Mouse (Mus musculus): ENCODE measurements at regions not wholly inside any gene's neighbourhood (a gene's known extent, or its start where the extent isn't known, plus 50 kb on each side); places are given as distances from the start of the nearest gene placed in this dataset.

DNA sequence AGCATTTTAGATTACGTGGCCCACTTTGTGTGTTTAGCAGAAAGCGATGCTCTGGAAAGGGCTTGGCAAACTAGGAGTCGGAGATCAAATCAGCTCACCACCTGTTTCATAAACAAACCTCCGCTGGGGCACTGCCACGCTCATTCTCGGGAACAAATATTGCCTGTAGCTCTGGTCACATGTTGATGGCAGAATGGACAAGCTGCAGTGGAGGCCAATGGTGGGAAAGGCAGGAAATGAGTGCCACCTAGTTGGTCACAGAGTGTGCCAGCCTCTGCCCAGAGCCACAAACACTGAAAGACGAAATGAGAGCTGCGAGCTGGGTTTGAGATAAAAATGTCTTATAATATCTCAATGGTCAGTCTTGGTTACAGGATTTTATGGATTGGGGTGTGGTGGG lies 259.2 kb upstream of the Csf3r start:
- no peak for DNase-seq (ENCODE audit: low read depth)

DNA sequence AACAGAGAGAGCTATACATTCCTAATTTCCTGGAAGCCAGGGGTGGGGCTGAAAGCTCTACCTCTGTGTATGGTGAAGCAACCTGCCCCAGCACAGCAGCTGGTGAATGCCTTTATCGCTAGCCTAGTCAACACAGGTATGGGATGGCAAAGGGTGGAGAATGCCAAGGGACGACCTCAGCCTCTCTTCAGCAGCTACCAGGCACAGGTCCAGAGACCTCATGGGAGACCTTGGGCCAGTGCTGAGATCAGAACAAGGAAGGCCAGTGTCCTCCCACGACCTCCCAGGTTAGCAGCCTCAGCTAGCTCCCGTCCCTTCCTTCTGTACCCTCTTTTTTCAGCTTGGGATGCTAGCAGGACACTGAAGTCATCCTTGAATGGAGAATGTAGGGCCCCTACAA lies 247.2 kb upstream of the Csf3r start:
- no peak for DNase-seq (ENCODE audit: low read depth)

DNA sequence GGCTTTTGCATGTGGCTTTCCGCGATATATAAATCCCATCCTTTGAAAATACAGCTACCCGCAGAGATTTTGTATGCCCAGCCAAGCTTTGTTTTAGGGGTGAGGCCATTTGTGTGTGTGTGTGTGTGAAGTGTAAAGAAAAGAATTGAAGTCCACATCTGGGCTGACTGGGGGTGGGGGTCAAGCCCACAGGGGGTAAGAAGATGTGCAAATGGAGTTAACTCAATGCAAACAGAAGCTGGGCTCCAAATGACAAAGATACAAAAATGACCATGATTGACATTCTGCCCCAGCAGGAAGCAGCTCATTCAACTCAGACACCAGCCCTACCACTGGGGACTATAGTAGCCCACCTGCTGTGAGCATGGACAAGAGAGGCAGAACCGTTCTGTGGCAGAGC lies 244.2 kb upstream of the Csf3r start:
- DNase-seq (ENCODE audit: low read depth) = no peak

DNA sequence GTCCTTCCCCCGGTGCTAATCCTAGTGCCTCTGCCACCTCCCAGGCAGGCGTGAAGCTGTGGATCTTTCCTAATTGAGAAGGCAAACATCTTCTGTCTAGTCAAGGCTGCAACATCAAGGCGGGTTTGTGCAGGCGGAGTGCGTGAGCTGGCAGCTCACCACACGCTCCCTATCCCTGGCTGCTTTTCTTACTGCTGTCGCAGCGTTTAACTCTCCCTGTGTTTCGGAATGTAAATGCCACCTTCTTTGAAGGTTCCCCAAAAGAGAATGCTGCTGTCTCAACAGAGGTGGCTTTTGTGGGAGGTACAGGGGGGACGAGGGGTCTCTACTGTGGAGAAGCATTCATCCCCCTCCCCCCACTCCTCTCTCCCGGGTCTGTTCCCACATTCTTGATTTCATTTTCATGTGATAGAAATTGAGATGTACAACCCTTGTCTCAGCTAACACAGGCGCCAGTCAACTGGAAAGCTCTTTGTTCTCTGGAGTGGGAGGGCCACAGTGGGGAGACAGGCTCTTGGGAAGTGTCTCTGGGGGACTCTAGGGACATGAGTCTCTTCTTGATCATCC lies 243.3 kb upstream of the Csf3r start:
- DNase-seq (ENCODE audit: low read depth) = no peak

DNA sequence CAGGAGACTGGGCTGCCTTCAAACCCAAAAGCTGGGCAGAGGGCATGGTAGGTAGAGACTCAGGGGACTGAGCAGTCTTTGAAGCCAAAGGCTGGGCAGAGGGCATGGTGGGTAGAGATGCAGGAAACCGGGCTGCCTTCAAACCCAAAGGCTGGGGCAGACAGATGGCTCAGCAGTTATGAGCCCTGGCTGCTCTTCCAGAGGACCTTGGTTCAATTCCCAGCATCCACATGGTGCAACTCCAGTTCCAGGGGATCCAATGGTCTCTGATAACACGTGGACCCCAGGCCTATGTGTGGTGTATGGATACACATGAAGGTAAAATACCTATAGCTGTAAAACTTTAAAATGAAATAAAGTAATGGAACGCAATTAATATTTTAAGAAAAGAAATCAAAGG lies 242.0 kb upstream of the Csf3r start:
- DNase-seq (ENCODE audit: low read depth) = no peak

DNA sequence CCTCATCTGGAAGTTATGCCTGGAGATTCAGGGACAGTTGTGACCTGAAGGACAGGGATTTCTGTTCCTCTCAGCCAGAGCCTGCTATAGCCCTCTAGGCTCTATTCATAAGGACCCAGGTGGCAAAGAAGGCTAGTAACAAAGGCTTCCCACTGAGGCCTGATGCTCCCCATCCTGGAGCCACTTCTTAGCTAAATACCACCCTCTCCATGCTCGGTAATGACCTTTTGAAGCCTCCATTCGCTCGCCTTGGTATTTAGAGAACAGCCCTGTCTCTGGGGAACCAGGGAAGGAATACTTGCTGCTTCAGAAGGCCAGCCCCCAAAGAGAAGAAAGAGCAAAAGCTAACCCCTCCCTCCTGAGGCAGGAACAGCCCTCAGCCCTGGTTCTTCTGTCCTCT lies 238.3 kb upstream of the Csf3r start:
- no peak for DNase-seq (ENCODE audit: low read depth)

DNA sequence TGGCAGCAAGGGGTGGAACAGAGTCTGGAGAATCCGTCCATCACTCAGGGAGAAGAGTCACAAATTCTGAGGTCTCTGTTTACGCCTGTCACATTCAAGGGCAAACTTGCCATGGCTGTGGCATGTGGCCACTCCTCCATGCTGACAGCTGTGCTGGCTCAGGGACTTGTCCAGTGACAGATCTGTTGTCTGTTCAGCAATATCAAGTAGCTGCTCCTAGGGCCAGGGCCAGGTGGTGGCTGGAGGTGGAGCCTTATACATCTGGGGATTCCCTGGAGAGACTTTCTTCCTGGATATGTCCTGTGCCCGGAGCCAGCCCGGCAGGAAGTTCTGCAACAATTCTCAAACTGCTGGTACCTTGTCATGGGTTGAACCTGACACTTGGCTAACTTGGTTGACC lies 229.7 kb upstream of the Csf3r start:
- DNase-seq (ENCODE audit: low read depth) = no peak

DNA sequence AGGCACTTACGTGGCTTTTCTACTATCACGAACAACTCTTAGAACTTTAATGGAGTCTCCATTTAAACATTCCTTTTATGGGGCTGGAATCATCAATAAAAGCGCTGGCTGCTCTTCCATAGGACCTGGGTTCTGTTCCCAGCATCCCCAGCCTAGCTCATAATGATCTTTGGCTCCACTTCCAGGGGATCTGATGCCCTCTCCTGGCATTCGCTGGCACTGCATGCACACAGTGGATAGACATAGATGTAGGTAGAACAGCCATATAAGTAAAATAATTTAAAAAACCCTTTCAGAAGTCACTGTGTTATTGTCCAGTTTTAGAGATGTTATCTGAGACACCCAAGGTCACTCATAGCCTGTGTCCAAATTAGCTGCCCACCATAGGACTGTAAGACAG lies 216.4 kb upstream of the Csf3r start:
- no peak for DNase-seq (ENCODE audit: low read depth)

DNA sequence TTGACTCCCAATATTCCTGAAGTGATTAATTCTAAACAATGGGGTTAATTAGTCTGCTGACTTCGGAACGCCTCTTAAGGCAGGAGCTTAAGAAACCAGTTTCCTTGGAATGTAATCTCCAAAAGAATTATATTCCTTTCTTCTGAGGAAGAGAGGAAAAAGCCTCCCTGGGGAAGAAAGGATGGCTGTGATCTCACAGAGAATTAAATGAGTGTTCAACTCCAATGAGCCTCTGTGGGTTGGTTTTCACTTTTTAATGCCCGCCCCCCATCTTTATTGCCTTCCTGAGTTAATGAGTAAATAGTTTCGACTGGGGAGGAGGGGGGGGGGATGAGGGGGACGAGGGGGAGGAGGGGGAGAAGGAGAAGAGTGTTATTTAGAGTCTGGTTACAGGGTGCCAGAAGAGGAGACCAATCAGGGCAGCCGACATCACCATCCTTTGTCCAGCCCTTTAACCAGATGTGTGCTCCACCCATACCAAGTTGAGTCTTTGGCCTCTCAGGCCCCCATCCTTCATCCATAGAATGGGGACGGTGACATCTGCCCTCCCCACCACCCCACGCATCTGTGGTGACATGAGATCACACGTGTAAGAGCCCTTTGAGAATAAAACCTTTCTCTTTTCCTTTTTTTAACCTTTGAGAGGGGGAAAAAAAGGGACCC lies 214.8 kb upstream of the Csf3r start:
- no peak for DNase-seq (ENCODE audit: low read depth)

DNA sequence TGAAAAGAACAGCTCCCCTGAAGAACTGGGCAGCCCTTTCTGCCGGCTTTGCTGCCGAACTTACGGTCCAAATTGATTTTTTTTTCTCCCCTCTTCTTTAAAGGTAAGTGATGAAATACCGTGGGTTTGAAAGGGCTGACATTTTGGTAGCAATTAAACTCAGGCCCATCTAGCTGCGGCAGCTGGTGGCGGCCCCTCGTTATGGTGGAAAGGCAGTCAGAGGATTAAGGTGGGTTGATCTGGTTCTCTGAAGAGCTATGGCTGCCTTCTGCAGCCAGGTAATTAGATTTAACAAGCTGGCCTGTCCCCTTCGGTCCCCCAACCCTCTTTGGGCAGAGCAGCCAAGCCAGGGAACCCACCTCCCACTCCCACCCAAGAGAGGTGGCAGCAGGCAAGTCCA lies 214.1 kb upstream of the Csf3r start:
- DNase-seq (ENCODE audit: low read depth) = no peak

DNA sequence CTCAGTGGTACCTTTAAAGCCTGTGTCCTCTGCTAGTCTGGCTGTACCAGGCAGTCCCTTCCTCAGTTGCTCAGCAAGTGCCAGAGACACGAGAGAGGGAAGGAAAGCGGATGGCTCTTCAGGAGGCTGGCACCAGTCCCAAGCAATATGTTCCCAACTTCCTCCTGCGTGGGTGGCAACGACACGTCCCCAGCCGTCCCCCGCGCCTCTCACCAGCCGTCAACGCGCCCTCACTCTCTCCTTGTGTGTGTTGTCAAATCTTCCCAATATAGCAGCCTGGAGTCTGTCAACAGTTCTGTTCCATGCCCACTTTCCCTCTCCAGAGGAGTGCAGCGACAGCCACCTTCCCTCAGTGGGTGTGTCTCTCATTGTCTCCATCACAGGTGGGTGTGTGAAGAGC lies 210.0 kb upstream of the Csf3r start:
- DNase-seq (ENCODE audit: low read depth) = no peak

DNA sequence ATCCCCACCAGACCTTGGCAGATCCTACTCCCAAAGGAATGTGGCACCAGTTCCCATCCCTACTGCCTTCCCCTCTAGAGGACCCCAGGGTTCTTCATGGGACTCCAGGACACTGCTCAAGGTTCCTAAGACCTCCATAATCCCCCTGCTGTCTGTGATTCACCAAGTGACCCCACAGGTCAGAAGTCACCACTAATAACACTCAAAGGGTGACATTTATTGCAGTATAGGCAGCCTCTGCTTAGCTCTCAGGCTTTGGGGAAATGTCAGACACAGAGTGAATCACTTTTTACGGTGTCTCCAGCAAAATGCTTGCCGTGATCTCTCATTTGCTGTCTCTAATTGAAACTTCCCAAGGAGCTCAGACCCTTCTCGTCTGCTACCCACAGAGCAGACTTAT lies 209.1 kb upstream of the Csf3r start:
- DNase-seq (ENCODE audit: low read depth) = no peak

DNA sequence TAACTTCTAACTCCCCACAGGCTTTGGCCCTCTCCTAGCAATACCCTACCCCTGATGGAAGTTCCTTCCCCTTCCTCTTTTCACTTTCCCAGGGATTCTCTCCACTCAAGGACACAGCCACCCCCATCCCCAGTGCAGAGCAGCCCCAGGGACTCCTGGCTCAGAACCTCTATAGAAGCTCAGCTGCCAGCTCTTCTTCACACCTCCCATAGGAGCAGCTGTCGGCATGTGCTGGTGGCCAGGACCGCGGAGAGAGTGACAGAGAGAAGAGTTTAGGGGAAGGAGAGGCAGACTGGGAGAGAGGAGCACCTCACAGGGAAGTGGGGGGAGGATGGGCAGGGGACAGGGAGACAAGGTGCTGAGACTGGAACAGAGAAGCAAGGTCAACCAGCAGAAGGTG lies 199.8 kb upstream of the Csf3r start:
- DNase-seq (ENCODE audit: low read depth) = no peak

DNA sequence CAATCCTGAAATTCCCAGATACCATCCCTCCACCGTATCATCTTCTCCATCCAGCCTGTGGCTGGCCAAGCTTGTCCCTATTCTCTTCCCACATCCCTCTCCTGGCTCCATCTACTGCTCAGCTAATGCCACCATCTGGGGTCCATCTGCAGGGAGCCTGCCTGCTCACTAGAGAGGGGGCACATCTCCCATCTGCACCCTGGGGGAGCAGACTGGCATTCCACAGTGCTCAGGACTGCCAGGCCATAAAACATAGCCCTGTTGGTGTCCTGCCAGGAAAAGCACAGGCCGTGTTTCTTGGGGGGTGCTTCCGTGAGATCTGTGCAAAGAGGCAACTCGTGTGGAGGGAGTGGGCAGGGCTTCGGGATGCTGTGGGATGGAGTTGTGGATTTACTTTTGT lies 197.9 kb upstream of the Csf3r start:
- no peak for DNase-seq (ENCODE audit: low read depth)

DNA sequence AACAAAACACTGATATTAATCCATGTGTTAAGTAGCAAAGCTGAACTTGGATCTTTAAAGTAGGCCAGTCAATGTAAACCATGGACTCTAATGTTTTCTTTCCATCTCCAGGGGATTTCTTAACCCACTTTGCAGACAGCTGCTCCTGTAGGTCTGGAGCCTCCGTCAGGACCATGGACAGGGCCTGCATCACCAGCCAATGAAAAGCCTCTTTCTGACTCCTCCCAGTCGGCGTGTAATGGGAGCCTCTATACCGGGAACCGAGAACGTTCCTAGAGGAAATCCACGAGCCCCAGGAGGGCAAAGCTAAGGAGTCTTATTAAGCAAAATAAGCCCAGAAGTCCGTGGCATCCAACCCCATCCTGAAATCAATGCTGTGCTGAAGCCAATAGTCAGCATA lies 189.1 kb upstream of the Csf3r start:
- no peak for DNase-seq (ENCODE audit: low read depth)

DNA sequence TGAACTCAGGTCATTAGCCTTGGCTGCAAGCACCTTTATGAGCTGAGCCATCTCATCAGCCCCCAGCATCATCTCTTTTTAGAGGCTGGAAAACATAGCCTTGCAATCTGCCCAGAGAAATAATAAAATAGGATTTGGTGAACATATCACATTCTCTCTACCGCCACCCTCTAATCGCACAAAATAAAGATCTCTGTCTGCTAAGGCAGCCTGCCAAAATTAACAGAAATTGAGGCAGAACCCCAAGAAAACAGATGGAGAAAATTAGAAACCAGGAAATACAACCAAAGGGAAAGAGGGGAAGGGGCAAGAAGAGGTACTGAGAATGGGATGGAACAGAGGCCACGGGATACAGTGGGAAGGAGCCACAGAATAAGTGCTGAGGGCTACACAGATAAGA lies 176.8 kb upstream of the Csf3r start:
- DNase-seq (ENCODE audit: low read depth) = no peak

DNA sequence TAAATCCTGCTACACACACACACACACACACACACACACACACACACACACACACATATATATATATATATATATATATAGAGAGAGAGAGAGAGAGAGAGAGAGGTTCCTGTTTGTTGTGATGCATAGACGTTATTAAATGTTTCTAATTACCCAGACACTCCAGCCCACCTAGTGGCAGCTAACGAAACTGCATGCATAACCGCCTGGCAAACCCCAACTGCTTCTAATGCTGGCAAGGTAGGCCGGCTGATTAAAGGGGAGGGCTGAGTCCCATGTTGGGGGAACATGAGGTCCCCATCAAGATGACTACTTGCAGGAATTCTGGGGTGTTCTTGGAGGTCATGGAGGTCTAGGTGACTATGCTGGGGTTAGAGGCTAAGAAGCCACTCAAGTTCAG lies 174.1 kb upstream of the Csf3r start:
- no peak for DNase-seq (ENCODE audit: low read depth)

DNA sequence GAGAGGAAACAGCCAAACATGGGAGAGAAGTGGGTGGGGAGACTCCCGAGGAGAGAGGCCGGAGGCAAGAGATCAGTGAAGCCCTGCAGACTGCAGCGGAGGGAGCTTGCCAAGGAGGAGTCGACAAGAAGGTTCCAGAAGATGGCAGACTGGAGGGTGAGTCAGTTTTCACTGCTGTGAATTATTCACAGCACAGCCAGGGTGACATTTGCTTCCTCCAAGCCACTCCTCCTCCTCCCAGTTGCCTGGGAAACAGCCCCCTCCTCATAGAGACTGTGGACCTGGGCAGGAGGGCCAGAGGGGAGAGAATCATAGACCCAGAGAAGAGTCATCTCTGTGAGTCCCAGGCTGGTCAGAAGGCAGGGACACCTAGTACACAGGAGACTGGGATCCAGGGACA lies 171.8 kb upstream of the Csf3r start:
- DNase-seq (ENCODE audit: low read depth) = no peak

DNA sequence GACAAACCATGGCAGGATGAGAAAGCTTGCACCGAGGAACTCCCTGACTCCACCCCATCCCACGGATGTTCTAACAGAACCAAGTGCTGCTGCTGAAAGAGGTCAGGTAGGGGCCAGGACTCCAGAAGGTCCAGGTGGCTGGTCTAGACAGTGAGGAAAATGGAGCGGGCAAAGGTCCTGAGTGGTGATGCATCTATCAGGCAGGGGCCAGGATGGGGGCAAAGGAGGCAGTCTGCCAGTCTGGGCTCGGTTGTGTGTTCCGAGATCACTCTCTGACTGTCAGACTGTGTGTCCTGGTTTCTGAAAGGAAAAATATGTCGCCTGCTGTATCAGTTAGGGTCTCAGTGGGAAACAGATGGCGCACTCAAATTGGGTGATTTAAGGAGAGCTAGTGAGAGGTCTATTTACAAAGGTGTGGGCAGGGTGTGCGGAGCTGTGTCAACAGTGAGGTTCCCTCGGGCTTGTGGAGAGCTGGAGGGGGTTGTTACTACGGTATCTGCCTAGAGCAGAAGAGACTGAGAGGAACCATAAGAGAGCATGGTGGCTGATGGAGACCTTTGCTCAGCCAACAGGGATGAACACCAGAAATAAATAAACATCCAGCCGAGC lies 168.3 kb upstream of the Csf3r start:
- no peak for DNase-seq (ENCODE audit: low read depth)

DNA sequence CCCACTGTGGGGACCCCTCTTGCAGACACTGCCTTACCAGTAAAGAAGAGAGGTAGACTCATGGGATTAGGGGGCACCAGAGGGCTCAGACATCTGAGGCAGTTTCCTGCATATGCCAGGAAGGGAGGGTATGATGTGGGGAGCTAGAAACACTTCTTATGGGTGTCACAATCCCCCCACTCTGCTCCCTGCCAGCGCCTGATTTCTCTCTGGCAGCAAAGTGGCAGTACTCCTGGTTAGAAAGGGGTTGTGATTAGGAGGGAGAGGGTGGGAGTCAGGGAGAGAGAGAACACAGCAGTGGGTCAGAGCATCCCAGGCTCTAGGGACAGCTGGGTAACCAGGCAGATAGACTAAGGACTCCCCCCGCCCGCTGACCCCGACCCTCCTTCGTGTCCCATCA lies 167.6 kb upstream of the Csf3r start:
- no peak for DNase-seq (ENCODE audit: low read depth)

DNA sequence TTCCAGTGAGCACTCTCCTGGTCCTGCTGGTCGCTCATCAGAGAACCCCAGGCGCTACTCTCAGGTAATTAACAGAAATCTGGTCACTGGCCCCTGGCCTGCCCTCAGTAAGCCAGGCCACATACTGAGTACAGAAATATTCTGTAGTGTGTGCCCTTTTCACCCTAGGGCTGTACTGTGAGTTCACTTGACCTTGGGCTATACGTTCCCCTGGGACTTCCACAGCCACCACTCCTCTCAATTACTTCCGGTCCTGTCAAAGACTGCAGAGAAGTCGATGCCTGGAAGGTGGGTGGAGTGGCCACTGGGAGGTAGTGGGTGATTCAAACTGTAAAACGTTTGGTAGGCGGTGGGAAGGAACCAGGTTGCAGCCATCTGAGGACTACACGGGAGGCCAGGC lies 159.3 kb upstream of the Csf3r start:
- no peak for DNase-seq (ENCODE audit: low read depth)

DNA sequence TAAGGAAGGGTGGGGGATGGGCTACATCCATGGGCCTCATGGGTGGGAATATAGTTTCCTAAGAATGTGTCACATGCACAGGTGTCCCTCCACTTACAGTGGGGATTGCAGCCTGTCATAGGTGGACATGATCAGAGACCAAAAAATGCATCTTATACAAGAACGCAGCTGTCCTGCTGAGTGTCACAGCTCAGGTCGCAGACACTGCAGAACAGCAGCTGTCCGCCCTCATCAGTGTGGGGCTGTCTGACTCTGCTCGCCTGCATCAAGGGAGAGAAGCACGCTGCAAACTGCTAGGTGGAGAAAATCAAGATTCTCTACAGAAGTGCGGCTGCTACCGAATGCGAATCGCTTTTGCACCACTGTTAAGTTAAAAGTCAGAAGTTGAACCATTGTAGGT lies 158.6 kb upstream of the Csf3r start:
- no peak for DNase-seq (ENCODE audit: low read depth)

DNA sequence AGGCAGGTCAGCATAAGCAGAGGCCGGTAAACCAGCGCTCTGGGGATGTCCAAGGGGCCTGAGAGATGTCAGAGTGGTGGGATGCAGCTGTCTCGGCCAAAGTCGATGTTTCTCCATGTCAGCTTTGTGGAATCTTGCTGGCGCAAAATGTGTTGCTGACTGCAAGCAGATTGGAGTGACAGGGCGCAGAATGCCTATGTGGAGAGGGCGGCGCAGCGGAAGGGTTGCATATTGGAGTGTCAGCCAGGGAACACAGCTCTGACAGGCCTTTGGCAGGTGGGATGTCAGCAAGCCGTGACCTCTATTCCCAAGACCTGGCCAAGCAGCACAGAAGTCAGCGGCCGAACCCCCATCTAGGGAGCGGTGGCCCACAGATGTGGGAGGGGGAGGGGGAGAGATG lies 153.1 kb upstream of the Csf3r start:
- no peak for DNase-seq (ENCODE audit: low read depth)

DNA sequence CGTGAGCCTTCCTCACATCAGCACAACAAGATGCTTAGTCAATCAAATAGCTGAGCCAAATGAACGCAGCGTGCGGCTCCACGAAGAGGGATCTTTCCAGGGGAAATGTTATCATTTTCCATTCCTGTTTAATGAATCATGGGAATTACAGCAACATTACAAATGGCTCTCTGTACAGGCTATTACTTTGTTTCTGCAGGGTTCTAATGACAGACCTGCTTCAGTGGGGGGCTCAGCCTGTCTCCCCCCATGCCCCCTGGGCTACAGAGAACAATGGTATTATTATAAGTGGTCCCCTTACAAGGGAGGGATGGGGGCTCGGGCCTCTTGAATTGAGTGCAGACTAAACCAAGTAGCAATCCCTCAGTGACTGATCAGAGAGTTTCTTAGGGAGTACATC lies 144.3 kb upstream of the Csf3r start:
- DNase-seq (ENCODE audit: low read depth) = no peak

All from fibroblast of lung, adult 2 months (primary cell).